Mouse (Mus musculus) CD4-positive, CD25-positive, alpha-beta regulatory T cell, adult 2 months (primary cell): ENCODE measurements around the gene Acox1.

Experiments used
- DNase-seq: peaks from one replicate; pipeline ENCODE4 v3.0.0-alpha.2; 2012; ENCODE audit warnings: low read depth, low spot score

Gene Acox1

GRCm38 (mm10) chr11:116169214-116169613 lies 29.6 kb downstream of the Acox1 start:
- DNase-seq: no peak

GRCm38 (mm10) chr11:116167884-116168439 lies 30.9 kb downstream of the Acox1 start, which contains the start of gene Fbf1:
Gene Fbf1, minus strand, starts transcription at chr11:116168166.
- DNase-seq: peak; percentile 92

- peak; percentile 22 for DNase-seq
Observed at GRCm38 (mm10) chr11:116167232-116167631, 31.6 kb downstream of the Acox1 start.

GRCm38 (mm10) chr11:116163002-116163401 lies 35.8 kb downstream of the Acox1 start:
- DNase-seq: no peak

- no peak for DNase-seq
Observed at GRCm38 (mm10) chr11:116162146-116162545, 36.7 kb downstream of the Acox1 start.

- no peak for DNase-seq
Observed at GRCm38 (mm10) chr11:116161312-116161711, 37.5 kb downstream of the Acox1 start.

- no peak for DNase-seq
Observed at GRCm38 (mm10) chr11:116150960-116151359, 47.9 kb downstream of the Acox1 start.

GRCm38 (mm10) chr11:116149341-116149740 lies 49.5 kb downstream of the Acox1 start:
- no peak for DNase-seq

- DNase-seq: no peak
Observed at GRCm38 (mm10) chr11:116148761-116149221, 50.1 kb downstream of the Acox1 start.

GRCm38 (mm10) chr11:116146294-116146985 lies 52.4 kb downstream of the Acox1 start:
- DNase-seq: no peak

- no peak for DNase-seq
Observed at GRCm38 (mm10) chr11:116145481-116146293, 53.2 kb downstream of the Acox1 start.

- DNase-seq: no peak
Observed at GRCm38 (mm10) chr11:116143468-116143867, 55.4 kb downstream of the Acox1 start.

GRCm38 (mm10) chr11:116142211-116142991 lies 56.4 kb downstream of the Acox1 start:
- DNase-seq: no peak

GRCm38 (mm10) chr11:116138468-116139138 lies 60.2 kb downstream of the Acox1 start, which contains the start of gene Mrpl38:
Gene Mrpl38, minus strand, starts transcription at chr11:116138868.
- peak; percentile 97 for DNase-seq

- DNase-seq: no peak
Observed at GRCm38 (mm10) chr11:116138096-116138467, 60.8 kb downstream of the Acox1 start.

- DNase-seq: no peak
Observed at GRCm38 (mm10) chr11:116134171-116134570, 64.7 kb downstream of the Acox1 start.

GRCm38 (mm10) chr11:116133497-116133896 lies 65.3 kb downstream of the Acox1 start:
- no peak for DNase-seq

GRCm38 (mm10) chr11:116132366-116133333 lies 66.2 kb downstream of the Acox1 start:
- DNase-seq: peak; percentile 56

GRCm38 (mm10) chr11:116131349-116132170 lies 67.3 kb downstream of the Acox1 start:
- DNase-seq: no peak
